Mouse (Mus musculus): ENCODE measurements around the gene Rps7.

Rps7 gene

GRCm38 (mm10) chr12:28614401-28614800, 21.4 kb downstream of the Rps7 start:
- DNase-seq (ENCODE audit: low spot score): no peak

GRCm38 (mm10) chr12:28612391-28612790, 23.4 kb downstream of the Rps7 start:
- DNase-seq (ENCODE audit: low spot score): no peak

GRCm38 (mm10) chr12:28607546-28608305, 28.0 kb downstream of the Rps7 start:
- DNase-seq (ENCODE audit: low spot score): no peak

GRCm38 (mm10) chr12:28603494-28603893, 32.3 kb downstream of the Rps7 start:
- DNase-seq (ENCODE audit: low spot score): no peak

GRCm38 (mm10) chr12:28602259-28602658, 33.5 kb downstream of the Rps7 start:
- no peak for DNase-seq (ENCODE audit: low spot score)

GRCm38 (mm10) chr12:28598526-28598991, 37.2 kb downstream of the Rps7 start:
- no peak for DNase-seq (ENCODE audit: low spot score)

GRCm38 (mm10) chr12:28598110-28598509, 37.6 kb downstream of the Rps7 start:
- DNase-seq (ENCODE audit: low spot score): no peak

GRCm38 (mm10) chr12:28597699-28598098, 38.1 kb downstream of the Rps7 start:
- DNase-seq (ENCODE audit: low spot score): no peak

GRCm38 (mm10) chr12:28596851-28597250, 38.9 kb downstream of the Rps7 start:
- DNase-seq (ENCODE audit: low spot score): no peak

GRCm38 (mm10) chr12:28590428-28590827, 45.3 kb downstream of the Rps7 start:
- no peak for DNase-seq (ENCODE audit: low spot score)

GRCm38 (mm10) chr12:28589090-28589868, 46.5 kb downstream of the Rps7 start:
- peak; percentile 90 for DNase-seq (ENCODE audit: low spot score)

GRCm38 (mm10) chr12:28587949-28588348, 47.8 kb downstream of the Rps7 start:
- no peak for DNase-seq (ENCODE audit: low spot score)

- no peak for DNase-seq (ENCODE audit: low spot score)
These were observed 51.7 kb downstream of the Rps7 start for GRCm38 (mm10) chr12:28584036-28584435.

GRCm38 (mm10) chr12:28582423-28582822, 53.3 kb downstream of the Rps7 start, which contains the start of gene Allc:
Gene Allc, minus strand, starts transcription at chr12:28582523.
- no peak for DNase-seq (ENCODE audit: low spot score)

Measured in embryo, embryonic 10.5 days (tissue).